Mouse (Mus musculus): ENCODE data around the gene Icosl. TPM values are rescaled to one million over a fixed set of nuclear protein-coding genes. Genes with fewer than 3 reads are reported as not detected.
A peak's percentile ranks its signal among the peaks of the same experiment; 100 is the strongest.
"Not testable (repeated sequence)": the region's sequence is repeated elsewhere in the genome, so short reads cannot be mapped to it uniquely, and the experiment has no call there.

Gene Icosl
- total RNA-seq, 2 experiments from 2014 or later = 20.8 to 29.3 TPM

GRCm38 (mm10) chr10:78074151-78074550 lies 5.0 kb downstream of the Icosl start:
- ATAC-seq (ENCODE audit: poor library complexity, severe bottlenecking) = no peak

DNA sequence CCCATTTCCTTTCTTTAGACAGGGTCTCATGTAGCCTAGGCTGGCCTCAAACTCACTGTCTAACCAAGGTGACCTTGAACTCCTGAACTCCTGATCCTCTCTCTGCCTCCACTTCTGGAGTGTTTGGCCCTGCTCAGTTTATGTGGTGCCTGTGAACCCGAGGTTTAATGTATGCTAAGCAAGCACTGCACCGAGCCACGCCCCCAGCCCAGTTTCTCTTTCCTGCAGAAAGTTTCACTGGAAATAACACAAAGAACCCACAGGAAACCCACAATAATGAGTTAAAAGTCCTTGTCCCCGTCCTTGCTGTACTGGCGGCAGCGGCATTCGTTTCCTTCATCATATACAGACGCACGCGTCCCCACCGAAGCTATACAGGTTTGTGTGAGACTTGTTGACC lies 5.9 kb downstream of the Icosl start:
- ATAC-seq (ENCODE audit: poor library complexity, severe bottlenecking) = no peak

DNA sequence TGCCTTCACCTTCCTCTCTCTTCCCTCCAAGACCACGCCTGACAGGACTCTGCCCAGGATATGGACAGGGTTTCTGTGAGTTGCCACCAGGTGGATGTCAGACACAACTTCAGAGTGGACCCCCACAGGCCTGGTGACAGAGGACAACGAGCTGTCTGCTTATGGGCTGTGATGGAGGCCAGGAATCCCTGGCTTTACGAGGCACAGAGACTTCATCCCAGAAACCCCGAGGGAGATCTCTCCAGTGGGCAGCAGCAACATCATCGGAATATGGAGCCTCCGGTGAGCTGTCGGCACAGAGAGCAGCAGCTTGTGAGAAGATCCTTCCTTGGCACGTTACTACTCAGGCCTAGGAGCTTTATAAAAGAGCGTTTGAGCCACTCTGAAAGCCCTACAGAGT lies 8.8 kb downstream of the Icosl start:
- ATAC-seq (ENCODE audit: poor library complexity, severe bottlenecking) = no peak

DNA sequence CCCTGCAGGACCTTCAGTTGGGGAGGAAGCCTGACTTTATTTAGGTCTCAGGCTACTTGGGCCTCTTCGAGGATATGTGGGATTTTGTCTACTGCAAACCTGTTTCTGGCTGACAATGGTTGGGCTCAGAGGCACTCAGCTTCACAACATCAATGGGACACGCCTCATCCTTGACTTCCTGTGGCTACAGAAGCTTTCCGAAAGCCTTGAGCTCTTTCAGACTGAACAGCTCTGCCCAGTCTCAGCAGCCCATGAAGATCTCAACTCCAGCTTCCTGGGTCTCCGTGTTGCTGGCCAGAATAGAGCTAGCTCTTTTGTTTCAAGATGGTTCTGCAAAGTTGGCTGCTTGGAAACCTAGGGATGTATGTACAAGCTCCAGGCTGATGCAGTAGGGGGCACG lies 9.2 kb downstream of the Icosl start:
- ATAC-seq (ENCODE audit: poor library complexity, severe bottlenecking) = no peak

- ATAC-seq (ENCODE audit: poor library complexity, severe bottlenecking) = no peak
Measured at GRCm38 (mm10) chr10:78079955-78080591, 11.0 kb downstream of the Icosl start.

DNA sequence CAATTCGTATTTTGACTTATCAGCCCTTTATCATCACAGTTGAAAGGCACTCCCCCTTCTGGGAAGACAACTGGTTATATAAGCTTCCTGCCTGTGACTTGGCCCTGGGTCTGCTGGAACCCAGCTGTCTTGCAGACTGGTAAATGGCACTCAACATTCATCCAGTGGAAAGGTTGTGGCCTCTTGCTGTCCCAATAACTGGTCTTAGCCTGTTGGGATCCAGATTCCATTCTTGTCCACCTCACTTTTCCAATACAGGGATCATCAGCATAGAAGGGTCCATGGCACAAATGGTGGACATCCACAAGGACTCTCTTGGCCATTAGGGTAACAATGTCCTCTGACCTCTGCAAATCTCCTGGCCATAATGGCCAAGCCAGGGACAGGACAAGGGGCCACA lies 15.0 kb downstream of the Icosl start:
- ATAC-seq (ENCODE audit: poor library complexity, severe bottlenecking) = no peak

DNA sequence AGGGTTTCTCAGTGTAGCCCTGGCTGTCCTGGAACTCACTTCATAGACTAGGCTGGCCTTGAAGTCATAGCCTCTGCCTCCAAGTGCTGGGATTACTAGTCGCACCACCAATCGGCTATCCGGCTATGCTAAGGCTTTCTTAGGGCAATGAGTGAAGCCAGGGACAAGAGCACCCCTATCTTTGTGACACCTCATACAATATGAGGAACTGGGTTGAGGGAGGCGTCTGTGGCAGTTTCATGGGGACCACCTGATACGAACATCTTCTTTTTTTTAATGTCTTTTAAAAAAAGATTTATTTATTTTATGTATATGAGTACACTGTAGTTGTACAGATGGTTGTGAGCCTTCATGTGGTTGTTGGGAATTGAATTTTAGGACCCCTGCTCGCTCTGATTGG lies 16.6 kb downstream of the Icosl start:
- ATAC-seq (ENCODE audit: poor library complexity, severe bottlenecking) = no peak

- ATAC-seq (ENCODE audit: poor library complexity, severe bottlenecking) = peak; percentile 66
Measured at GRCm38 (mm10) chr10:78086444-78087061, 17.5 kb downstream of the Icosl start.

GRCm38 (mm10) chr10:78087101-78087511 lies 18.0 kb downstream of the Icosl start:
- peak; percentile 89 for ATAC-seq (ENCODE audit: poor library complexity, severe bottlenecking)

DNA sequence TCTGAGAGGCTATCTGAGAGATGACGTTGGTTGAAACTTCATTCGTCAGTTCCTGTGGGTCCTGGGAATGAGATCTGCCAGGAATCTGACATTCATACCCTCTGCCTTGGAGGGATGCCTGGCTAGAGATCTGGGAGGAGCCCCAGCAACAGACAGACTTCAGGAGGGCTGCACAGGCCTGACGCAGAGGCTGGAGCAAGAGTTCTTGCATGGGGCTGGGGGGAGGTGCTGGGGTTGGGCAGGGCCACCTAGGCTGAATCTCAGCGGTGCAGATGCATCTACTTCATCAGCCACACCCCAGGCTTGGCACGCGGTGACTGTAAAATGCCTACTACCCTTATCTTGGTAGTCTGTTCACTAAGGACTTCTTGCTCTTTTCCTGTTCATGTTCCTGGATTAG lies 21.1 kb downstream of the Icosl start:
- peak; percentile 20; the same call in 1 of the 2 replicates for ATAC-seq (ENCODE audit: poor library complexity, severe bottlenecking)

- ATAC-seq (ENCODE audit: poor library complexity, severe bottlenecking) = no peak
Measured at GRCm38 (mm10) chr10:78090706-78091491, 21.8 kb downstream of the Icosl start.

- ATAC-seq (ENCODE audit: poor library complexity, severe bottlenecking) = no peak
Measured at GRCm38 (mm10) chr10:78091865-78092724, 23.0 kb downstream of the Icosl start.

GRCm38 (mm10) chr10:78092725-78093029 lies 23.6 kb downstream of the Icosl start:
- no peak for ATAC-seq (ENCODE audit: poor library complexity, severe bottlenecking)

- ATAC-seq (ENCODE audit: poor library complexity, severe bottlenecking) = no peak
Measured at GRCm38 (mm10) chr10:78095221-78095620, 26.1 kb downstream of the Icosl start.

DNA sequence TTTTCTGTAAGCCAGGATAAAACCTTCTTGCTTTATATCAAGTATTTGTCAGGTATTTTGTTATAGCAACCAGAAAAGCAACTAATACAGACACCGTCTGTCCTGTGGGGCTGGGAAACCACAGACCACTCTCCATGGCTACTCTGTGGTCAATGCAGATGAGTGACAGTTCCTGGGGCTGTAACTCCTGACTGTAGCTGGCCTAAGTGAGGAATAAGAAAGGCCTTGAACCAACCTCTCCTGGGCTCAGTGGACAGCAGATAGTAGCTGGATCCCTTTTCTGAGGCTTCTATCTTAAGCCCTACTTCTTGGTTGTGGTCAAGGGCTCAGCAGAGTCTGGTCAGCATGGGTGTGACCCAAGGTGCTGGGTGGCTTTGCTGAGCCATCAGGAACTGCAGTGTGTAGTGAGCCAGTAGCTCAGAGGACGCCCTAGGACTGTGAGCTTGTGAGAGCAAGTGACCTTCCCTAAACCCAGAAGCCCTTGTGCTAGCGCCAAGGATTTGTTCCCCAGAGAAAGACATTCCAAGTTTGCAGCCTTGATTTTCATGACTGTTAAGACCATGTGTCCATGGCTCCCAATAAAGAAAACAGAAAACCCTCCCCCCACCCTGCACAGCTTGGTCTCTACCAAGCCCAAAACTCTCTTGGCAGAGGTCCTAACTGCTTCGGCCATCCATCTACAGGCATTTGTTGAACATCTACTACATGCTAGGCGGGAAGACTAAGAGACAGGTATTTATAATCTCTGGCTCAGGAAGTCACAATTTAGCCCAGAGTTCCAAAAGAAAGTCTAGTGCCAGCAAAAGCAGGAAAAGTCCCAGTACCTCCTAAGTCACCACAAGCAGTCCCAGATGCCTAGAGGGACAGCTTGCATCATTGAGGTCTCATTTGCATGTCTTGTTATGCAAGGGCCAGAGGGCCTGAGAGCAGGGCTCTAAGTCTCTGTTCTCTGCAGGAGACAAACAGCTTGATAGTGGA lies 27.1 kb downstream of the Icosl start:
- peak; percentile 93 for ATAC-seq (ENCODE audit: poor library complexity, severe bottlenecking)

- ATAC-seq (ENCODE audit: poor library complexity, severe bottlenecking) = not testable (repeated sequence)
Measured at GRCm38 (mm10) chr10:78099860-78100259, 30.8 kb downstream of the Icosl start.

GRCm38 (mm10) chr10:78100989-78101780 lies 32.1 kb downstream of the Icosl start:
- no peak for ATAC-seq (ENCODE audit: poor library complexity, severe bottlenecking)

DNA sequence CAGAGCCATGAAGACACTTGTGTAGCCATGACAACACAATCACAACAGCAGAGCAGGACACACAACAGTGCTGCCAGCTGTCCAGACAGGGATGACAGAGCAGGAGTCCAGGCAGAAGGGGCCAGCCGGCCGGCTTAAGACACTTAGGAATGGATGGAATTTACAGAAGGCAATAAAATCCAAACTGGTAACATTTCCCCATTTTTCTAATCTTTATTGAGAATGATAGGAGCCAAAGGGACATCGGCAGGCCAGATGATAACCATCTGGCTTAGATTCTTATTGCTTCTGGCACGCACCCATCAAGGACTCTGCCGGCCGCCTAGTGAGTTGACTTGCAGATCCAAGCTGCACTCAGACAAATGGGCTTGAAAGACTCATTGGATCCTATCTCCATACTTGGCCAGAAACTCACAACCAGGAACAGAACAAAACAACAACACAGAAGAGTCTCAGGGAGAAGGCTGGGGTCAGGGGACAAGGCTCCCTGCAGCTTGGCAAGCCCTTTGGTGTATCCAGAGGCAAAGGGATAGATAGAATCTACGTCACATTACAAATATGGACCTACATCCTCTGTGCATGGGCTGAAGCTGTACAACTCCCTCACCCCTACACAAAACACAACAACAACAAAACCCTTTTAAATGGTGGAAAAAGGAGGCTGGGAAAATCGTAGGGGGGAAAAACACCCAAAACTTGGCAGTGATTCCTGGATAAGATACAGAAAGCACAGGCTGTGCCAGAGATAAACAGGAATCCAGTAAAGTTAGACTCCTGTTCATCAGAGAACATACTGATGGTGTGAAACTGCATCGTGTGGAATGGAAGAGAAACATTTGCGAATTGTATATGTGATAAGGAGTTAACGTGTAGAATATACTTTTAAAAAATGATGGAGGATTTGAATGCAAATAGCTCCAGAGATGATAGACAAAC lies 35.7 kb downstream of the Icosl start:
- no peak for ATAC-seq (ENCODE audit: poor library complexity, severe bottlenecking)

Data from megakaryocyte, adult 5-6 weeks (primary cell).